In the genomic region with DNA sequence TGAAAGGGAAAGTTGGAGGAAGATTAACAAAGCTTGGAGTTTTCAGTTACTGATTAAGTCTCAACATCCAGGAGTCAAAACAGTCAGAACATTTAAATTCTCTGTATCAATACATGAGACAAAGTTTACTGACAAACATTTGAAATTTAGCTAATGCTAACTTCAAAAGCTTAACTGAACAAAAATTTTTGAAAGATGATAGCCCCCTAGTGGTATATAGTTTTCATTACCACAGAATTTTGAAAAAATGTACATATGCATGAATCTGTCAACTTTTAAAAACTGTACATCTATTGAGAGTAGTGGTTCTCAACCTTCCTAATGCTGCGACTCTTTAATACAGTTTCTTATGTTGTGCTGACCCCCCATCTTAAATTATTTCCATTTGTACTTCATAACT, we compare ENCODE assay signal across 13 mouse cellular contexts. TPM values are rescaled to one million over a fixed set of nuclear protein-coding genes. Genes with fewer than 3 reads are reported as not detected.
DNase-seq lines count a peak whose midpoint lies in the region; ATAC-seq and TF ChIP-seq lines count a peak whose summit lies in the region.
"Had no signal": no experiment of that assay in that cellular context is flagged by ENCODE, and none has a peak within 500 bp of the region (broad histone marks: within the 10 kb centered on the region; RNA-seq: fewer than 3 reads in every experiment).

No protein-coding gene starts in this region.

- peaks cover 10 to 49% of the 10 kb centered on the region in 2 experiments for H3K36me3 ChIP-seq in CH12.LX (replicated peaks in 1 of 2; ENCODE audit: control insufficient read depth in 1 of 2, insufficient read depth in 1 of 2, low read length in 1 of 2)

- H3K9ac ChIP-seq in CH12.LX (ENCODE audit: insufficient read depth, low read depth), result no peak overlapping the region
- H3K9ac ChIP-seq: embryonic facial prominence, embryonic 13.5 days; hindbrain, embryonic 12.5 days had no signal

- TF ChIP-seq EP300 in CH12.LX (IDR thresholded peaks at IDR 0.05; ENCODE audit: low read length), result no peak

- H3K4me1 ChIP-seq in CH12.LX (ENCODE audit: control insufficient read depth in 1 of 2, insufficient read depth in 2 of 2), result no peaks in the 10 kb centered on the region
- H3K4me1 ChIP-seq: embryonic facial prominence, embryonic 13.5 days; hindbrain, embryonic 12.5 days had no signal

- DNase-seq in layer of hippocampus, adult 2 months (ENCODE audit: low spot score in 2 of 2), result no peak
- DNase-seq in layer of hippocampus, postnatal 14 days (ENCODE audit: low spot score in 2 of 2), result no peak
- DNase-seq in A20 (ENCODE audit: low read depth, low spot score) (peak; percentile 29), CH12.LX (ENCODE audit: extremely low read depth) (peak; percentile 16)
- DNase-seq in frontal cortex, postnatal 14 days (ENCODE audit: low spot score in 2 of 2), result no peak
- no peak for DNase-seq in spleen, postnatal 14 days (ENCODE audit: low spot score in 2 of 2)
- DNase-seq: adrenal gland, postnatal 14 days; cerebellum, adult 11 months; kidney, postnatal 10 days had no signal

- TF ChIP-seq RAD21 in CH12.LX (IDR thresholded peaks at IDR 0.05; ENCODE audit: low read depth, low read length), result peak; percentile 62

- no peak overlapping the region for H3K4me3 ChIP-seq in layer of hippocampus, adult 2 months
- H3K4me3 ChIP-seq in CH12.LX (replicated peaks in 1 of 3; ENCODE audit: low read depth in 2 of 3, low read length in 2 of 3, poor library complexity in 1 of 3), result no peak overlapping the region
- H3K4me3 ChIP-seq: embryonic facial prominence, embryonic 13.5 days; hindbrain, embryonic 12.5 days had no signal

- ATAC-seq in megakaryocyte, adult 5-6 weeks (ENCODE audit: poor library complexity, severe bottlenecking), result peak; percentile 59; the same call in 1 of the 2 replicates

- no peaks in the 10 kb centered on the region for H3K27me3 ChIP-seq in CH12.LX (replicated peaks)
- H3K27me3 ChIP-seq: embryonic facial prominence, embryonic 13.5 days; hindbrain, embryonic 12.5 days had no signal

- dilution Hi-C loops in CH12.LX (cut with MboI; ENCODE audit: extremely low pct_ligation_motif_present, extremely low pct_unique_long_range_greater_than_20kb, low sequenced_read_pairs), result no loop called here

- no peak overlapping the region for H3K27ac ChIP-seq in layer of hippocampus, adult 2 months
- no peak overlapping the region for H3K27ac ChIP-seq in CH12.LX (ENCODE audit: insufficient read depth, low read depth)
- H3K27ac ChIP-seq: embryonic facial prominence, embryonic 13.5 days; hindbrain, embryonic 12.5 days had no signal

- no peak overlapping the region for H3K4me2 ChIP-seq in CH12.LX (ENCODE audit: insufficient read depth, low read depth, poor library complexity, severe bottlenecking)
- H3K4me2 ChIP-seq: embryonic facial prominence, embryonic 13.5 days; hindbrain, embryonic 12.5 days; midbrain, embryonic 11.5 days had no signal

- H3K79me2 ChIP-seq in CH12.LX (replicated peaks; ENCODE audit: control insufficient read depth, extremely low read depth, insufficient read depth, poor library complexity, severe bottlenecking), result no peaks in the 10 kb centered on the region

- TF ChIP-seq CTCF in layer of hippocampus, adult 2 months (conservative IDR thresholded peaks at IDR 0.05), result peak; percentile 76
- TF ChIP-seq CTCF in CH12.LX (conservative IDR thresholded peaks at IDR 0.05 in 1 of 2, IDR thresholded peaks at IDR 0.05 in 1 of 2; ENCODE audit: low read depth in 2 of 2, low read length in 2 of 2), result peak in 1 of 2 experiments; percentile 65; a peak in 2 of 4 replicates

- in situ Hi-C loops in CH12.LX (cut with MboI; ENCODE audit: low pct_ligation_motif_present, low pct_unique_long_range_greater_than_20kb, low sequenced_read_pairs), result no loop called here

- no peaks in the 10 kb centered on the region for H3K9me3 ChIP-seq in CH12.LX (replicated peaks; ENCODE audit: low read length)
- H3K9me3 ChIP-seq: embryonic facial prominence, embryonic 13.5 days; hindbrain, embryonic 12.5 days had no signal

- TF ChIP-seq POLR2A in CH12.LX (IDR thresholded peaks at IDR 0.05; ENCODE audit: low read depth, low read length), result no peak

TF ChIP-seq in CH12.LX, 34 proteins besides CTCF, POLR2A, EP300 and RAD21:
- TF ChIP-seq ZMIZ1 (IDR thresholded peaks at IDR 0.05; ENCODE audit: low read depth, low read length), result no peak
- TF ChIP-seq JUND (conservative IDR thresholded peaks at IDR 0.05; ENCODE audit: low read depth, low read length), result no peak
- TF ChIP-seq SMC3 (IDR thresholded peaks at IDR 0.05; ENCODE audit: low read depth, low read length), result peak; percentile 61
- no peak for TF ChIP-seq IRF4 (IDR thresholded peaks at IDR 0.05; ENCODE audit: low read depth, low read length)

RNA-seq across cellular contexts. Expression of gene Snx14, which starts 40.3 kb away (rescaled TPM):
- total RNA-seq in layer of hippocampus, adult 2 months (2021), result 10 to 100 TPM; 47.9 to 48.3 TPM
- total RNA-seq in layer of hippocampus, postnatal 14 days (2021), result 10 to 100 TPM; 50.1 to 50.2 TPM
- 8.0 and 8.7 TPM in 2 replicates for total RNA-seq in CH12.LX (2012; rRNA removed)
- 13.9 and 17.4 TPM in 2 replicates for total RNA-seq in CH12.LX (2014; rRNA removed)
- polyA plus RNA-seq in CH12.LX (2012; ENCODE audit: insufficient read length, low read depth), result 10.0 and 10.6 TPM in 2 replicates
- total RNA-seq in megakaryocyte, adult 5-6 weeks (2015), result 30.2 and 32.0 TPM in 2 replicates
- total RNA-seq in megakaryocyte, adult 5-6 weeks (2017), result 21.1 and 21.6 TPM in 2 replicates

RNA-seq across cellular contexts. Expression of gene Gm20537, which starts 58.0 kb away (rescaled TPM):
- not detected for total RNA-seq in layer of hippocampus, adult 2 months (2021)
- under 1 TPM in 1 of 2 experiments, not detected in 1; 0.88 TPM for total RNA-seq in layer of hippocampus, postnatal 14 days (2021)
- 0.67 TPM in 1 of 2 replicates, not detected in the other for total RNA-seq in CH12.LX (2012; rRNA removed)
- not detected in 2 replicates for total RNA-seq in CH12.LX (2014; rRNA removed)
- 3.9 and 9.4 TPM in 2 replicates for polyA plus RNA-seq in CH12.LX (2012; ENCODE audit: insufficient read length, low read depth)
- total RNA-seq in megakaryocyte, adult 5-6 weeks (2015), result 0.64 TPM in 1 of 2 replicates, not detected in the other
- not detected in 2 replicates for total RNA-seq in megakaryocyte, adult 5-6 weeks (2017)
- total RNA-seq: adrenal gland, postnatal 14 days had no signal

Comparison
In these comparisons a context has a peak if more than half of its experiments do, and no peak if none do; other contexts are left out.
1. DNase-seq: peak in A20 (single experiment) and CH12.LX (single experiment); none in layer of hippocampus, adult 2 months (0 of 2), layer of hippocampus, postnatal 14 days (0 of 2), frontal cortex, postnatal 14 days (0 of 2) and spleen, postnatal 14 days (0 of 2).